Mouse (Mus musculus) heart, embryonic 11.5 days (tissue): ENCODE results near the gene Serac1. TPM values are rescaled to one million over a fixed set of nuclear protein-coding genes. Genes with fewer than 3 reads are reported as not detected.

ENCODE experiments used
- ATAC-seq: fragments of 200-750 bp; cut with Nextera tagmentation; replicated peaks from 2 replicates; pipeline ENCODE4 v1.8.0; 2017; ENCODE audit warnings: moderate library complexity; ENCODE audit not compliant: insufficient number of reproducible peaks, low FRiP score, low TSS enrichment
- H3K27ac ChIP-seq: fragments of 300-500 bp; sonication (generic); 2 replicates; pipeline ENCODE4 v1.5.1; 2014; ENCODE audit warnings: mild to moderate bottlenecking, low read depth, low read length
- H3K27me3 ChIP-seq: fragments of 300-500 bp; sonication (generic); 2 replicates; pipeline ENCODE4 v1.6.1; 2014; ENCODE audit warnings: mild to moderate bottlenecking, low read length, mixed read lengths; ENCODE audit not compliant: control insufficient read depth, insufficient read depth
- H3K36me3 ChIP-seq: fragments of 300-500 bp; sonication (generic); 2 replicates; pipeline ENCODE4 v1.6.1; 2014; ENCODE audit warnings: mild to moderate bottlenecking, low read length, moderate library complexity, mixed read lengths; ENCODE audit not compliant: control insufficient read depth, insufficient read depth
- H3K4me1 ChIP-seq: fragments of 300-500 bp; sonication (generic); 2 replicates; pipeline ENCODE4 v1.6.1; 2014; ENCODE audit warnings: low read length; ENCODE audit not compliant: control insufficient read depth, insufficient read depth
- H3K4me2 ChIP-seq: fragments of 300-500 bp; sonication (generic); 2 replicates; pipeline ENCODE4 v1.6.1; 2014; ENCODE audit warnings: mild to moderate bottlenecking, moderate library complexity
- H3K4me3 ChIP-seq: fragments of 300-500 bp; sonication (generic); 2 replicates; pipeline ENCODE4 v1.5.1; 2014; ENCODE audit warnings: low read depth, low read length
- H3K9ac ChIP-seq: fragments of 300-500 bp; sonication (generic); 2 replicates; pipeline ENCODE4 v1.6.1; 2014; ENCODE audit warnings: mild to moderate bottlenecking, low read depth, low read length, moderate library complexity
- H3K9me3 ChIP-seq: fragments of 300-500 bp; sonication (generic); replicated peaks from 2 replicates; pipeline ENCODE4 v1.6.1; 2016; ENCODE audit warnings: low read length; ENCODE audit not compliant: control insufficient read depth
- WGBS: fragments of 180-500 bp; shearing (Covaris S2); extraction: QIAGEN DNeasy Blood & Tissue Kit; methylation state at CpG from one replicate; pipeline ENCODE4 v1.1.7; 2014; ENCODE audit not compliant: insufficient replicate concordance; 5-methylcytosine and 5-hydroxymethylcytosine counted together
- polyA plus RNA-seq: library from polyadenylated mRNA; unstranded; fragments of >200 nt; fragmentation: Nextera tagmentation; extraction: Ambion mirVana; gene quantifications from 2 replicates; pipeline ENCODE4 v1.2.1, GENCODE M21; 2014

Serac1 gene
- polyA plus RNA-seq, 1 experiment from 2014 or later, result 4.3 TPM

DNA sequence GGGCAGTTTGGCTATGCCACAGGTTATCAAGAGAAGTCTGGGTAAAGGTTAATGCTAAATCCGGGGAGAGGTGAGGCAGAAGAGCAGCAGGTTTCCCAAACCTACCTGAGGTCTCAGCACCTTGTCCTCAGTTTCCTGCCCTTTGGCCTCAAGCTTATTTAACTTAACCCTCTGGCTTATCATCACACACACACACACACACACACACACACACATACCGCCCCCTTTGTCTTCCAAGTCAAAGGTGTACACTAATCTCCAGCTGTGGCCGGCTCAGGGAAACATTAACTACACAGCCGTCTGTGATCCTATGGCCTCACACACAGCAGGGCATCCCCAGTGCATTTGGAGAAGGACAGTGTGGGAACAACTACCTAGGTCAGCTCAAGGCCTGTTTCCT, 61.2 kb downstream of the Serac1 start:
- Histone ChIP-seq H3K4me1 (peaks cover 14% of the 10 kb centered on the region), H3K4me2 (no peak overlapping the region), H3K36me3 (no peaks in the 10 kb centered on the region), H3K4me3 (no peak overlapping the region), H3K9me3 (no peaks in the 10 kb centered on the region), H3K27me3 (no peaks in the 10 kb centered on the region), H3K9ac (no peak overlapping the region), H3K27ac (no peak overlapping the region)
- ATAC-seq, result no peak
- WGBS, result 76% methylated on average over 4 of the region's 4 CpGs

DNA sequence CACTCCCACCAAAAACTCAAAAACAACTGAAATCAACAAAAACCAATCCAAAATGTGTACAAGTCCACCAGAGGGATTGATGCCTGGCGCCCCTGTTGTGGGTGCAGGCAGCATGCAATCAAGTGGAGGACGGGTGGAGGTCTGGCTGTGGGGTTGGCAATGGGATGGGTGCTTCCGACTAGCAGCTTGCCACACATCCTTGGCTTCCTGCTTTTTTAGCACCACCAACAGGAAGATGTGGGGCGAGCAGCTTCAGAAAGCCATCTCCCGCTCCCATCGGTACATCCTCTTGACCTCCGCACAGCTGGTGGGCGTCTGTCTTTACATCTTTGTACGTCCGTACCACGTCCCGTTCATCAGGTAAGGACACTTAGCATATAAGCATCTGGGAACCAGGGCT, 62.3 kb downstream of the Serac1 start:
- Histone ChIP-seq H3K4me3 (no peak overlapping the region), H3K36me3 (no peaks in the 10 kb centered on the region), H3K27me3 (no peaks in the 10 kb centered on the region), H3K27ac (no peak overlapping the region; the same call in 1 of the 2 replicates), H3K9me3 (no peaks in the 10 kb centered on the region), H3K4me1 (peaks cover 17% of the 10 kb centered on the region), H3K9ac (no peak overlapping the region), H3K4me2 (no peak overlapping the region)
- ATAC-seq, result no peak
- 56% methylated on average over 12 of the region's 12 CpGs for WGBS

DNA sequence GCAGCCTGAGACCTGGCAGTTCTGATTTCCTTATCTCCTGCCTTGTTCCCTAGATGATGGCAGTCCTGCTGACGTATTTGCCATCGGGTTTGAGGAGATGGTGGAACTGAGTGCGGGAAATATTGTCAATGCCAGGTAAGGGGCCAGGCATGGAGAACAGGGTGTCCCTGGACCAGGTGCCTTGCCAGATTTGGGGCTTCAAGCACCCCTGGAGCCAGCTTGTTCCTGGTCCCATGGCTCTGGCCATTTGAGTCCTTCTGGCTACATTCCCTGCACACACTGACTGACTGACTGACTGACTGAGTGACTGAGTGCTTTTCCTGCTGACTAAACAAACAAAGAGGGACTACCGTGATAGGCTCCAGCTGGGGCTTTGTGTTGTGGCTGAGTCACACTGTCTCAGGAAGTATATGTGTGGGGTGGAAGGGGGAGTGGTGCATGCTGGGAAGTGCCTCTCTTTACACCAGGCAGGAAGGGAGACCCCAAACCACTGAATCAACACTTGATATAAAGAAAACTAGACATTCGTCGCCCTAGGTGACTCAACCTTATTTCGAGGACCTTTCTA, 63.2 kb downstream of the Serac1 start:
- Histone ChIP-seq H3K4me3 (no peak overlapping the region), H3K4me2 (no peak overlapping the region), H3K4me1 (peaks cover 17% of the 10 kb centered on the region), H3K9me3 (no peaks in the 10 kb centered on the region), H3K27me3 (no peaks in the 10 kb centered on the region), H3K36me3 (no peaks in the 10 kb centered on the region), H3K27ac (peak overlapping the region; percentile 24; the same call in 1 of the 2 replicates), H3K9ac (no peak overlapping the region)
- WGBS, result 50% methylated on average over 7 of the region's 7 CpGs
- peak; percentile 48; the same call in 1 of the 2 replicates for ATAC-seq

DNA sequence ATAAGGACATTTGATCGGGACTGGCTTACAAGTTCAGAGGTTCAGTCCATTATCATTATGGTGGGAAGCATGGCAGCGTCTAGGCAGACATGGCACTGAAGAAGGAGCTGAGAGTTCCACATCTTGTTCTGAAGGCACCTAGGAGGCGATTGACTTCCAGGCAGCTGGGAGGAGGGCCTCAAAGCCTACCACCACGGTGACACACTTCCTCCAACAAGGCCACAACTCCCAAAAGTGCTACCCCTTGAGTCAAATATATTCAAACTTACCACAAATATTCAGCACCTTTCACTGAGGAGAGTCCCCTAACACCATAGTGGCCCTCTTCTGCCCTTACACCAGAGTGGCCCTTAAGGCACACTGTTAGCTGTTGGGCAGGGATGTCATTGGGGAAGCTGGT, 64.6 kb downstream of the Serac1 start:
- no peak overlapping the region for H3K27ac ChIP-seq
- no peak overlapping the region for H3K4me3 ChIP-seq
- 70% methylated on average over 4 of the region's 4 CpGs for WGBS
- no peaks in the 10 kb centered on the region for H3K27me3 ChIP-seq
- peaks cover 17% of the 10 kb centered on the region for H3K4me1 ChIP-seq
- no peak overlapping the region for H3K9ac ChIP-seq
- no peaks in the 10 kb centered on the region for H3K9me3 ChIP-seq
- no peak overlapping the region for H3K4me2 ChIP-seq
- ATAC-seq, result no peak
- 0 out of 2 replicates have a peak, but pooled peaks cover 3% of the 10 kb centered on the region for H3K36me3 ChIP-seq

DNA sequence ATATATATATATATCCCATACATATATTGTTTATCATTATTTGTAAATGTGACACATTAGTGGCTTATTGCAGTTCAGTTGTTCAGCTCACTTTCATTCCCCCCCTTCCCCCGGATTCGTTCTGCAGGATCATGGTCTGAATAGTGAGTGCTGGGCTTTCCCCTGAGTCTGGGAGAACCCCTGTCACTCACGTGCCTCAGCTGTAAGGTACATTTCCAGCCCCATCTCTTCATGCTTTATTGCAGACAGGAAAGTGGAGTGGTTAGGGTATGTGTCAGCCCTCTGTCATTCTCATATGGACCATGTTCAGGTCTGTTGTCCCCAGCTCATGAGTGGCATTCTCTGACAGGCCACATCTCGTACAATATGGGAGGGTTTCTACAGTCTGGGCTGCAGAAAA, 66.5 kb downstream of the Serac1 start:
- no peak overlapping the region for H3K9ac ChIP-seq
- no peak overlapping the region for H3K27ac ChIP-seq
- H3K9me3 ChIP-seq, result no peaks in the 10 kb centered on the region
- H3K36me3 ChIP-seq, result peaks cover 3% of the 10 kb centered on the region; the same call in 1 of the 2 replicates
- H3K4me2 ChIP-seq, result no peak overlapping the region
- peaks cover 25% of the 10 kb centered on the region for H3K4me1 ChIP-seq
- ATAC-seq, result no peak
- no peak overlapping the region for H3K4me3 ChIP-seq
- 65% methylated on average over 4 of the region's 4 CpGs for WGBS
- no peaks in the 10 kb centered on the region for H3K27me3 ChIP-seq

DNA sequence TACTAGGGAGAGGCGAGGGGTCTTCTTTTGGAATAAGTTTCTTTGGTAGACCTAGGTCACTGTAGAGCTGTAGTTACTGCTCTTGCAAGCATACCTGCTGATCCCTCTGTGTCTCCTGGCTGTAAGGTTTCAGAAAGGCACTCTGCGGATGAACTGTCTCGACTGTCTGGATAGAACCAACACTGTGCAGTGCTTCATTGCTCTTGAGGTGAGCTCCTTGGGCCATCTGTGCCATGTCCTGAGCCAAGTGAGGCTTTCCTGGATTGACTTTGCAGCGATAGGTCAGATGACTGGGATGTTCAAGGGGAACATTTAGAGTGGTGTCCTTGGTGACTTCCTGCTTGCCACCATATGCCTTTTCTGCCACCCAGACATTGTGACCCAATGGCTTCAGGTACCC, 69.9 kb downstream of the Serac1 start:
- H3K36me3 ChIP-seq, result peaks cover 3% of the 10 kb centered on the region; the same call in 1 of the 2 replicates
- H3K4me3 ChIP-seq, result no peak overlapping the region
- no peak overlapping the region for H3K9ac ChIP-seq
- no peak overlapping the region for H3K27ac ChIP-seq
- ATAC-seq, result no peak
- H3K4me2 ChIP-seq, result no peak overlapping the region
- H3K27me3 ChIP-seq, result no peaks in the 10 kb centered on the region
- peaks cover 33% of the 10 kb centered on the region for H3K4me1 ChIP-seq
- WGBS, result 75% methylated on average over 4 of the region's 4 CpGs
- H3K9me3 ChIP-seq, result no peaks in the 10 kb centered on the region

DNA sequence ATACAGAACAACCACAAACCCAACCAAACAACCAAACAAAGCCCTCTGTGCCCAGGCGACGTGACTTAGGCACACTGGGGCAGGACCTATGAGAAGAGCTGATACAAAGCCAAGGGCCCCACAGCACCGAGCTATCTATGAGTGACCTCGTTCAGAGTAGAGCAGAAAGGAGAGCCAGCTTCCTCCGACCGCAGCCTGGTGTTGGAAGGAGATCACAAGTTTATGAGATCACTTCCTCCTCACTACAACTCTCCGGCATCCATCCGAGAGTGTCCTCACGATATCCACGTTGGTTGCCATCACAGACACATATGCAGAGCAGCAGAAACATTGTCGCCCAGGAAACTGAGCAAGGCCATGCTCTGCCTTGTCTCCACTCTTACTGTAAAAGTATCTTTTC, 71.0 kb downstream of the Serac1 start:
- H3K36me3 ChIP-seq, result peaks cover 3% of the 10 kb centered on the region; the same call in 1 of the 2 replicates
- no peak overlapping the region for H3K9ac ChIP-seq
- no peaks in the 10 kb centered on the region for H3K27me3 ChIP-seq
- H3K4me2 ChIP-seq, result no peak overlapping the region
- H3K4me3 ChIP-seq, result no peak overlapping the region
- no peak for ATAC-seq
- no peaks in the 10 kb centered on the region for H3K9me3 ChIP-seq
- H3K27ac ChIP-seq, result no peak overlapping the region
- H3K4me1 ChIP-seq, result peaks cover 29% of the 10 kb centered on the region
- 54% methylated on average over 11 of the region's 11 CpGs for WGBS

DNA sequence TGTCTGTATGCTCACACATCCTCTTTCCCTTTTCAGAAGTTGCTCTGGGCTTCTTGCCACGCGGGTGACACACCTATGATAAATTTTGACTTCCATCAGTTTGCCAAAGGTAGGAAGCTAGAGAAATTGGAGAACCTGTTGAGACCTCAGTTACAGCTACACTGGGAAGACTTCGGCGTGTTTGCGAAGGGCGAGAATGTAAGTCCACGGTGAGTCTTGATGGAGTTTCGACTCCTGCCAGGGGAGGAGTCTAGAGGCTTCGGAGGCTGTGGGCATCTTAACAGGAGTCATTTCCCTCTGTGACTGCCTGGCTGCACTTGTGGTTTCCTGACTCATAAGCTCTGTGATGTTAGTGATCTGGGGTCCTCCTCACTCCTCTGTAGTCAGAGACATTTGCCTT, 71.6 kb downstream of the Serac1 start:
- Histone ChIP-seq H3K4me2 (no peak overlapping the region), H3K9me3 (no peaks in the 10 kb centered on the region), H3K27me3 (no peaks in the 10 kb centered on the region), H3K36me3 (peaks cover 3% of the 10 kb centered on the region; the same call in 1 of the 2 replicates), H3K9ac (no peak overlapping the region), H3K4me1 (peaks cover 26% of the 10 kb centered on the region), H3K4me3 (no peak overlapping the region), H3K27ac (no peak overlapping the region)
- 76% methylated on average over 9 of the region's 9 CpGs for WGBS
- ATAC-seq, result no peak

DNA sequence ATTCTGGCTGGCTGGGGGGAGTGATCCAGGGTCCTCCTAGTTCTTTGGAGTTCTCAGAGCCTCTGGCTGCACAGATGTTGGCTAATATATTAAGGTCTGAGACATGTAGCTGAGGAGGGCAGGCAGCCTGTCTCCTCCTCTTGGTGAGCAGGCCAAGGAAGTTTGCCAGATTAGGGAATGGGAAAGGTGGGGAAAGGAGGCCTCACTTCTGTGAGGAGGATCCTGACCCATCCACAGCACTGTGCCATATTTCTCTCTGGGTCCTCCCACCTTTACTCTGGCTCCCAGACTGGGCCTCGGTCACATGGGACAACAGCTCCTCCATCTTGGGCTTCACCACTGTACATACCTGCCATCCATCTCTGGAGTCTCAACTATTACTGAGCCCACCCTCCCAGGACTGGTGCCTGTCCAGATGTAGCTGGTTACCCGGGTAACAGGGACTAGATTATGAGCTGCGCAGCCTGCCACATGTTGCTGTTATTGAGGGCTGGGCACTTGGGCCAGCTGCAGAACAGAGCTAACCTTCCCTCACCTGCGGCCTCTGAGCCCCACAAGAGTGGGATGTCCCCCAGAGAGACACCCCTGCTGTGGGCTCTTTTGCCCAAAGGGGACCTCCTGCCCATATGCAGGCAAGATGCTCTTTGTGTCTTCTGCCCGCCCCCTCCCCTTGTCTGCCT, 72.3 kb downstream of the Serac1 start:
- no peaks in the 10 kb centered on the region for H3K27me3 ChIP-seq
- peaks cover 26% of the 10 kb centered on the region for H3K4me1 ChIP-seq
- ATAC-seq, result no peak
- 84% methylated on average over 5 of the region's 5 CpGs for WGBS
- H3K4me2 ChIP-seq, result no peak overlapping the region
- no peak overlapping the region for H3K9ac ChIP-seq
- no peak overlapping the region for H3K27ac ChIP-seq
- peaks cover 3% of the 10 kb centered on the region; the same call in 1 of the 2 replicates for H3K36me3 ChIP-seq
- no peak overlapping the region for H3K4me3 ChIP-seq
- no peaks in the 10 kb centered on the region for H3K9me3 ChIP-seq
